Mouse (Mus musculus): ENCODE results near the gene Bcar3.

Bcar3 gene

GRCm38 (mm10) chr3:122336030-122336429 is 42.1 kb downstream of the Bcar3 start:
- no peak for DNase-seq (ENCODE audit: low spot score)

DNA sequence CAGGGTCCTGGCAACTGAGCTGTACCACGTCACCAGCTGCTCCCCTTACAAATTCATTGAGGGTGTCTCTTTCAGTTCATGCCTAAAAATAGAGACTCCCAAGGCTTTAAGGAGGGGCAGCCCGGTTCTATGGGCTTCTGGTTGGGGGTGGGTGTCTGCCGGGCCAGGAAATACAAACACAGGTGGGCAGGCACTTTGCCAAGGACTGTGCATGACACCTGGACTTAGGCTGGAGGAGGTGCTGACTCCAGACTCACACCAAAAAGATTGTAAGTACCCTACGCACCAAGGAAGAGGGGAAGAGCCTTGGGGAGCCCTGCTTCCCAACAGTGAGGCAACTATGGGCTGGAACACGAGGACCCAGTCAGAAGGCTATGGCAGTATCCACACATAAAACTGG is 44.1 kb downstream of the Bcar3 start:
- DNase-seq (ENCODE audit: low spot score), result no peak

GRCm38 (mm10) chr3:122338897-122339296 is 45.0 kb downstream of the Bcar3 start:
- no peak for DNase-seq (ENCODE audit: low spot score)

DNA sequence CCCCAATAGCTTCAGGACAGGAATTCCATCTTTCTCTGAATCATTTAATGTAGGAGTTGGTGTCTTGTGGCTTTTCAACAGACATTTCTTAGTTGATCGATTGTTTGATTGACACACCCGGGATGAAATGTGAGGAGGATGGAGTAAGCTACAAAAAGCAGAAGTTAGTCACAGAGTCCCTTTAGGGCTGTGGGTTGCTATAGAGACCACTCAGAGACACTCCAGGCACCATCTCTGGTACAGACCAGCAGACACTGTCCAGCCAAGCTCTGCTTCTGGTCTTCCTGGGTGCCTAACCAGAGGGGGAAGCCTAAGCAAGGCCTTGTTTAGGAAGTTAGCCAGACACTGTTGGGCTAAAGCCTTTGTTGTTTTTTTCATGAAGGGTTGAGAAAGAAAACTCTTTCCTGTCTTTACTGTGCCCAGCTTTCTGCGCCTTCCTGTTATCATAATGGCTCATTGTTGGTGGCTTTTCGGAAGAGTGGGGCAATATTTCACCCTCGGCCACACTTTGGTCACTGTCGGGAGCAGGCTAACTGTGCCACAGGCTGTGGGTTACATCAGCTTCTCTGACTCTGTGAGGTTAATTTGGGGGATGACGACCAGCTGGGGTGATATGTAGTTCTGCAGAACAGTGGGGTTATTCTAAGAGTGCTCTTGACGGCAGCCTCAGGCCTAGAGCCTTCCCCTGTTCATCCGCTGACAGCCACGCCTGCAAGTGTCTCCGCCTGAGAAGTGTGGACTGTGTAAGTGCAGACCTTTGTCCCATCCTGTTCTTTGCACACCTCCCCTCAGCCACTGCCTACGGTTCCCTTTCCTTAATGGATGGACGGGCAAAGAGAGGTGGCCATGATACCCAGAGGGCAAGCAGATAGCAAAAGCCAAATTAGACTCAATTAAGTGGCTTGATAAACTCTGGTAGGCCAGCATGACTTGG is 46.5 kb downstream of the Bcar3 start:
- DNase-seq (ENCODE audit: low spot score), result no peak

DNA sequence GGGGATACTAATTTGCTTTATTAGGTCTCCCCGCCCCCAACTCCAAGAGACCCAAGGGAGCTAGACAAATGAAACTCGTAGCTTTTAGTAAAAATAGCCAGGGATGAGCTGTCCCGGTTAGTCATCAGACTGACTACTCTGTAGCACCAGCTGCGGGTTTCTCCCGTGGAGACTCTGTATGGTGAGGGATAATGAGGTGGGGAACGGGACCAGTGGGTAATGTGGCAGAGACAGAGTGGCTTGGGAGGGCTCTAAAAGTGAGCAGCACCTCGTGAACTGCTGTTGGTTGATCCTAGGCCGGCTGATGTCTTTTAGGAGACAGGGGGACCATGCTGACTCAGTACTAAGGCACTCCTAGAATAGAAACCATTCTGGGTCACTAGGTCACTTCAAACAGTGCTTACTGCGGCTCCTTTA is 49.5 kb downstream of the Bcar3 start:
- no peak for DNase-seq (ENCODE audit: low spot score)

DNA sequence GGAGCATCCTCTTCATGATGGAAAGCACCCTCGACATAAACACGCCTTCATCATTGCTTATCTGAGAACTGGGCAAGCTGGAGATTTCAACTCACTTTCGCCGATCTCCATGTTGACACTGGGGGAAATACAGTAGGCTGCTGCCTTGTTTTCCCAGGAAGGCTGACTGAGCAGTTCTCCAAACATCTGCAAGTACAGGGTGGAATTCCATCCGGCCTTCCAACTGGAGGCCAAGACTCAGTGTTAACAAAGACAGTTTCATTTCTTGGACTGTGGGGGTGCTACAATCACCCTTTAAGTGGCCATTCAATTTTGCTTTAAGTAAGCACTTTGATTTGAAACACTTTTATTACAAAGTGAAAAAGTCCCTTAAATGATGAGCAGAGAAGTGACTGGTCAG is 50.4 kb downstream of the Bcar3 start:
- no peak for DNase-seq (ENCODE audit: low spot score)

DNA sequence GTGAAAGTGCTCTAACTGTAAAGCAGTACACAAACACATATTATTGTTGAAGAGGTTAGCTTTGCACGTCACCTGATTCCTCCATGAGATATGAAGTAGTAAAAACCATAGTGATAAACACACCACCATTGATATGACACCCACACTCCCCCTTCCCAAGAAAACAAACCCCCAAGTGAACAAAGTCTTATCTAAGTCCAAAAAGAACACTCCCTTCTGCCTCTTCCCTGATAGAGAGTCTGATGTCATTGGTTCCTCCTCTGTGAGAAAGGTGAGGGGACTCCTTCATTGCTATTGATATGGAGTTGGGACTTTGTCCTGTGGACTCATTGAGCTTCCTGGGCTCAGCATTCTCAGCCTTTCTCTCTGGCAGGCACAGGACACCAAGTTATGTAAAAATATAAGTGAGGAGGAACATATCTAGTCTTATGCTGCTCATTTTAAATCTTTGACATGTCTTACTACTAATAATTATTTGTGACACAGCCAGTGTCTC is 52.1 kb downstream of the Bcar3 start:
- no peak for DNase-seq (ENCODE audit: low spot score)

GRCm38 (mm10) chr3:122346600-122346999 is 52.7 kb downstream of the Bcar3 start:
- DNase-seq (ENCODE audit: low spot score), result no peak

DNA sequence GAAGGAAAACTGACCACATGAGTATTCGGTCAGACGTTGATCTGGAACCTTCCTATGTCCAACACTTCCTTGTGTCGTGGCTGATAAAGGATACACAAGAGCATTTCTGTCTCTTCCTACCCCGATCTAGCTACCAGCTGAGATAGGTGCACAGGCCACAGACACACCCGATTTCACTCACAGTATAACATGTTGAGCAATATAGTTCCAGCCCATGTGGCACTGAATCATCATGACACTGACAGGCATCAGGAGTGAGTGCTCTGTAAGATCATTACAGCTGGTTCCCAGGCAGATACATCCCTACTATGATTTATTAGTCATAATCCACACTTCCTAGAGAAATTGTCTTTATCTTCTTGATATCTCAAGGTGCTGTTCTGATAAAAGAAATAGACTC is 54.7 kb downstream of the Bcar3 start:
- no peak for DNase-seq (ENCODE audit: low spot score)

- DNase-seq (ENCODE audit: low spot score), result no peak
Measured at GRCm38 (mm10) chr3:122352801-122353200, 58.9 kb downstream of the Bcar3 start.

- no peak for DNase-seq (ENCODE audit: low spot score)
Measured at GRCm38 (mm10) chr3:122359426-122359825, 65.5 kb downstream of the Bcar3 start.

DNA sequence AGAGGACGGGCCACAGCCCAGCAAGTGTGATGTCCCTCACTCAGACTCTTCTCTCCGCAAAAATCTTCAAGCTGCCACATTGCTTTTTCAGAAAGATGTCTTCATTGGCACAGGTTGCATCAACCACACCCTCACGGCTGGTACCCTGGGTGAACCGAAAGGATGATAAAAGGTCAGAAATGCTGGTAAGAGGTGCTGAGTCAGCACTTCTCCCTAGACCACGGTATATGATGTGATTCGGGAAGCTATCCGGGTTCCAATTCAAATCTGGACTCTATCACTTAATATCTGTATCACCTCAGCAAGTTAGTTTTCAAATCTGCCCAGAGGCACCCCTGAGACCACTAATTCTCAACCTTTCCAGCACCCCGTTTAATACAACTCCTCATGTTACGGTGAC is 66.0 kb downstream of the Bcar3 start:
- no peak for DNase-seq (ENCODE audit: low spot score)

- DNase-seq (ENCODE audit: low spot score), result peak; percentile 81
Measured at GRCm38 (mm10) chr3:122360721-122361138, 66.8 kb downstream of the Bcar3 start.

GRCm38 (mm10) chr3:122362719-122363118 is 68.8 kb downstream of the Bcar3 start:
- DNase-seq (ENCODE audit: low spot score), result no peak

GRCm38 (mm10) chr3:122364565-122364964 is 70.6 kb downstream of the Bcar3 start:
- peak; percentile 73 for DNase-seq (ENCODE audit: low spot score)

GRCm38 (mm10) chr3:122365326-122365725 is 71.4 kb downstream of the Bcar3 start:
- DNase-seq (ENCODE audit: low spot score), result peak; percentile 75

- no peak for DNase-seq (ENCODE audit: low spot score)
Measured at GRCm38 (mm10) chr3:122371646-122372341, 77.9 kb downstream of the Bcar3 start.

DNA sequence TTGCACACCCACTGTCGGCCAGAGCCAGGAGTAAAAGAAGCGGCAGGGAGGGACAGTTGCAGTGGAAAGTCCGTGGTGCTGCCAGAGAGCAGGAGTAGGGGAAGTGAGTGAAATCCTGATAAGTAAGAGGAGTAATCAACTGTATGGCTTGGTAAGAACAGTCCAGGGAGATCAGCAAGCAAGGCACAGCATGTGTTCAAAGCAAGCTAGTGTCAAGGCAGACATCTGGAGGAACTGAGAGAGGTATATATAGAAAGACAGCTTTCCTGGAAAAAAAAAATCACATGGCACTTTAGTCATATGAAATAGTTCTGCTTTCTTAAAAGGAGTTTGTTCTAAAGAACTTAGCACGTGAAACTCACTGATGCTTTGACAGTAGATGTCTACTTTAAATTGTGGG is 78.7 kb downstream of the Bcar3 start:
- no peak for DNase-seq (ENCODE audit: low spot score)

- DNase-seq (ENCODE audit: low spot score), result peak; percentile 36
Measured at GRCm38 (mm10) chr3:122376011-122376410, 82.1 kb downstream of the Bcar3 start.

- DNase-seq (ENCODE audit: low spot score), result peak; percentile 89
Measured at GRCm38 (mm10) chr3:122376412-122376831, 82.5 kb downstream of the Bcar3 start.

DNA sequence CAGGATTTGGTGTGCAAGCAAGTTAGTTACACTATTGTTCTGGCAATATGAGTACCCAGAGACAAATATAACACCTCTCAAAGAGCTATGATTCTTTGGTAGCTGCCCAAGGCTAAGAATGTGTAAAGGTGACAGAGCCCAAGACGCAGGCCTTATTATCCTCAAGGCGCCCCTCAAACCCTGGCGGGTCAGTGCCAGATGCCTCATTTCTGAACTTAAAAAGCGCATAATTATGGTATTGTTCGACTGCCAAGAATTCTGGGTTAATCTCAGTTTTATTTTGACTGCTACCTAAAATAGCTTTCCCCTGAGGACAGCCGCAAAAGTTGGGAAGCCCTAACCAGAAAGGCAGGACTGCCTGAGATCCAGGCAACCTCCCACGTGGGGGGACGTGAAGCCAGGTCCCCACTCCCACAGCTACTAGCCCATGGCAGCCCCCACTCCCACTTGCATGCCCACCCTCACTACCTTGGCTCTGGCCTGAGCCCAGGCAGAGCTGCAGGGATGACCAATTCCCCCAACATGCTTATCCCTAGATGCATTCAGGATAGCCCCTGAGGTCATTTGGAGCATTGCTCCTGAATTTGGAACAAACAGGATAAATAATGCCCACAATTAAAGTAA is 83.0 kb downstream of the Bcar3 start:
- no peak for DNase-seq (ENCODE audit: low spot score)

DNA sequence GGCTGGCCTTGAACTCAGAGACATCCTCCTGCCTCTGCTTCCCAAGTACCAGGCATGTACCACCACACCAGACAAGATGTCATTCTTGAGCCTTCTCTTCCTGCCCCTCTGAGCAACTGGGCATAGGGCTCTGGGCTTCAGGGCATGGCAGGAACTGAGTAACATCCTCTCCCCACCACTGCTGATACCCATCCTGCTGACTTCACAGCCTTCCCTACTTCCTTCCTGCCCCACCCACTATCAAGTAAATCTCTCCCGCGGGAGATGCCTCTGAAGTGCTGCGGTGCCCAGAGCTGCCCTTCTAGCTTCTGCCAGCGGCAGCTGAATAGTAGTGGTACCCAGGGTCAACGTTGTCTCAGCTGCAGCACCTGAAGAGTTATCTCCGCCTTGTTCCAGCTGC is 84.7 kb downstream of the Bcar3 start:
- no peak for DNase-seq (ENCODE audit: low spot score)

GRCm38 (mm10) chr3:122380776-122381175 is 86.8 kb downstream of the Bcar3 start:
- no peak for DNase-seq (ENCODE audit: low spot score)
